Mouse (Mus musculus) cerebellum, adult 11-12 months (tissue): ENCODE measurements around the gene Ptprb.

Source experiments
- DNase-seq: peaks from one replicate; pipeline ENCODE4 v3.0.0; 2022

Ptprb gene

GRCm38 (mm10) chr10:116382826-116383685 lies 107.7 kb downstream of the Ptprb start:
- DNase-seq: no peak

GRCm38 (mm10) chr10:116384401-116384800 lies 109.1 kb downstream of the Ptprb start:
- no peak for DNase-seq

DNA sequence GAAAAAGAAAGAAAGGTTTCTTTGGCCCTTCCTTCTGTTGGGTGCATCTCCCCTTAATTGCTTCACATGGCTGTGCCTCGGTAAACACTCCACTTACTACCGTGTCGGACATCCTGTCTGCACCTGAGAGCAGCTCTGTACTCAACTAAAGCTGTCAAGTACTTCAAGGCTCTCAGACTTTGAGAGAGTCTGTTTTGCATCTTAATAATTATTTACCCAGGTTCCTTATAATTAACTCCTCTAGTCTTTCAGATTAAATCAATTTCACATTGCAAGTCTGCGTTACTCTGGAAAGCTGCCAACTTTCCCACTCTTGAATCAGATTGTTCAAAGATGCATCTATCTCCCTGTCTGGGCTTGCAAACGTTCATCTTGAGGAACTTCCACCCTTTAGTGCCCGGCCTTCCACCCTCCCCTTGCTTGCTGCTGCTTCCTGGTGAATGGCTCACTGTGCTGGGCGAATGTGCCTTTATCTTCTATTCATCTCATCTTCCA lies 111.1 kb downstream of the Ptprb start:
- no peak for DNase-seq

DNA sequence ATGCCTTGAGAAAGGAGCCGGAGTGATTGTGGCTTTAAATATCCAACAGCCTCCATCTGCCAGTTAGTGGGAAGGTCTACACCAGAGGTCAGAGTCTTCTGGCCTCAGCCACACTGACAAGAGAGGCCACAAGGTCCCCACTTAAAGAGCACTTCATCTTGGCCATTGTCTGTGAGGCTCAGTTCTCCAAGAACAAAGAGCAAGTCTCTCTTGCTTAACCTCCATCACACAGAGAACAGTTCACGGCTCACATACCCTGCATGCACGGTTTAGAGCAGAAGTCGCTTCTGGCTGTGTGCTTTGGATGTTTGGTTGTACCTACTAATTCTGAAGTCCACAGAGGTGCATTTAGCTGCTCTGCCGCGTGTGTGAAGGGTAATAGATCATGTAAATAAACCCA lies 113.5 kb downstream of the Ptprb start:
- no peak for DNase-seq

- DNase-seq: no peak
These were observed 118.6 kb downstream of the Ptprb start for GRCm38 (mm10) chr10:116393790-116394475.

GRCm38 (mm10) chr10:116394585-116394984 lies 119.3 kb downstream of the Ptprb start:
- no peak for DNase-seq

GRCm38 (mm10) chr10:116396279-116396678 lies 121.0 kb downstream of the Ptprb start:
- no peak for DNase-seq

DNA sequence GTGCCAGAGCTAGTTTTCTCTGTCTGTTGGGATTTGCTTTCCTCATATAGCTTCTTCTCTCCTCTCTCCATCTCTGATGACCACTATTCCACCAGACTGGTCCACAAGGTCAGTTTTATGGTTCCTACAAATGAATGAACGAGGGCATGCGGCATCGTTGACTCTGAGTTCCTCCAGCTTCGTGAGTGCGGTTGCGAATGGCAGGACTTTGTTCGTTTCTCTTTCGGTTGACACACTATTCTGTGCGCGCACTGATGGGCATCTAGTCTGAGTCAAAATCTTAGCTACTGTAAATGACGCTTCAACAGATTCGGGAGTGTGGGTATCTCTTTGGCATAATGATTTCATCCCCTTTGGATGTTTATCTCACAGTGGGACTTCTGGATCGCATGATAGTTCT lies 121.6 kb downstream of the Ptprb start:
- DNase-seq: no peak

- no peak for DNase-seq
These were observed 122.2 kb downstream of the Ptprb start for GRCm38 (mm10) chr10:116397573-116397972.

- no peak for DNase-seq
These were observed 122.7 kb downstream of the Ptprb start for GRCm38 (mm10) chr10:116397973-116398372.

DNA sequence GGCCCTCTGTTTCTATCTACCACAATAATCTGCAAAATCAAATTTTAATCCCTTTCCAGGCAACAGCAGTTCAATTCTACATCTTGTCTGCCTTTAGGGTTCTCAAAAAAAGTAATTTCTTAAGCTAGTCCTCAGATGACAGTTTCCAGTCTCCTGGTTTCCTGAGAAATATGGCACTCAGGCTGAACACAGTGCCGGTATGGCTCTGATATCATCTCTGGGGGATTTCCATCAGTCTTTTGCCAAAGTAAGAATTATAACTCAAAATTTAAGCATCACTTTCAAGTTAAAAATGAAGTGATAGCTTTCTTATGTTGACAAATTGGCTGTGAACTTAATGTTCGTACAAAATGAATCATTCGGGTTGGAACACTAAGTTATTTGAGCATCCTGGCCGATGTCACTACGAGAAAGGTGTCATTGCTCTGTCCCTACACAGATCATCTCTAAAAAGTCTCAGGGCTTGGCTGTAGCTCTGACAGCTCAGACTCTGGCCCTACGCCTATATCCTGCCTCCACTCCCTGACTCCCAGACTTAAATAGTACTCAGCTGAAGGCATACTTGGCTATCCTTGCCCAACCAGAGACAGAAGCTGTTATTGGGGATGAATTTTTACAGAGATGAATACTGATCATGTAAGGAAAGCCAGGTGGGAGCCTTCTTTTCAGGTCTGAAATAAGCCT lies 127.6 kb downstream of the Ptprb start:
- DNase-seq: no peak

DNA sequence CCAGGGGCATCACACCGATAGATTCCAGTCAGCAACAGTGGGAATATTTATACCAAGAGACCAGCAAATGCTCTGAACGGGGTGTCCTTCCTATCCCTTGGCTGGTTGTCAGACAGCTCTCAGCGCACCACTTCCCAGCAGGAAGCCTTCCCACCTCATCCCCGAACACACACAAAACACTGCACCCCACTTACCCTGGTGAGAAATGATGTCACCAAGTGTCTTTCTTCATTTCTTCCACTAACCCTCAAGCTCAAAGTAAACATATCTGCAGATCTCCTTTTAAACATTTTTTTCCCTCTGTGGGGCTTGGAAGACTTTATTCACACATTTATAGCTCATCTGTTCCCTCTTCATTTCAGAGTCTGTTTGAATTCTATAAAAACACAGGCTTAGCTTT lies 128.4 kb downstream of the Ptprb start:
- DNase-seq: no peak

GRCm38 (mm10) chr10:116405011-116405410 lies 129.7 kb downstream of the Ptprb start:
- DNase-seq: no peak

DNA sequence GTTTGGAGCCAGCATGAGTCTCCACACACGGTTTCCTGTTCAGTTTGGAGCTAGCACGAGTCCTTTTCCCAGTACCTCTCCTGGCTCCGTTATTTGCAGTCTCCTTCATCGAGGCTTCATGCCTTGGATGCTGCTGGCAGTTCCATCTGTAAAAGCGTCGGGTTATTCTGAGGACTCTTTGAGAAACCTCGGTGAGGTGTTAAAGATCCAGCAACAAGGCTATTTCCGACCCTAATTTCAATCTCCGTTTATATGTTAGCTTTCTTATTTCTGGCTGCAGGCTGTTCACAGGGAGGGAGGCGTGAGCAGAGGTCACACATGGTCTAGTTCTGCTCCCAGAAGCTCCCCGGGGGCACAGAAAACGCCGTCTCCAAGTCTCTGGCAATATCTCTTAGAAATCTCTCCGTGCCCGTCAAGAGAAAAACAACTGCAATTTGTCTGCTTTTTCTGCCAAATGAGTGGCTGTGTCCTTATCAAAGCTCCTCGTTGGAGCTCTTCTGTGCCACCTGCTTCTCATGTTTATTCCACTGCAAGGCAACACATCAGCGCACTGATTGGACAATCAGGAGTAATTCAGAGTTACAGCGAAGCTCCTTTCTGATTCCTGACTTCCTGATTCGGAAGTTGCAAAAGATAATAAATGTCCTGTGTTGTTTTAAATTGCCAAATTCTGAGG lies 132.5 kb downstream of the Ptprb start:
- DNase-seq: no peak

- DNase-seq: no peak
These were observed 135.5 kb downstream of the Ptprb start for GRCm38 (mm10) chr10:116410826-116411225.

- DNase-seq: no peak
These were observed 140.8 kb downstream of the Ptprb start for GRCm38 (mm10) chr10:116416142-116416541.

DNA sequence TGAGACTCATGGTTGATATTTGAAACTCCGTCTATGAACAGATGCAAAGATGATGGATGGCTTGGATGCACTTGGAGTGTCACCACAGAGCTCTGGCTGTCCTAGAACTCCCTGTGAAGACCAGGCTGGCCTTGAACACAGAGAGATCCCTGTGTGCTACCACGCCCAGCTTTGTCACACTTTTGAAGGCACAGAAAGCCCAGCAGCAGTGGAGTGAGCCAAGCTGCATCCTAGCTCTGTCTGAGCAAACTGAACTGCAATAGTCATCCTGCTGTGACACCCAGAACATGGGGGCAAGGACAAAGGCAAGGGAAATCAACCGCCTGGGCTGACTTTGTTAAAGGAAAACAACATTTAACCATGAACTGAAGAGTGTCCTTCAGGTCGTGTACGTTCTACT lies 141.4 kb downstream of the Ptprb start:
- no peak for DNase-seq

- no peak for DNase-seq
These were observed 142.9 kb downstream of the Ptprb start for GRCm38 (mm10) chr10:116418121-116418726.

GRCm38 (mm10) chr10:116420976-116421375 lies 145.7 kb downstream of the Ptprb start:
- DNase-seq: no peak

GRCm38 (mm10) chr10:116422551-116422950 lies 147.2 kb downstream of the Ptprb start:
- no peak for DNase-seq

DNA sequence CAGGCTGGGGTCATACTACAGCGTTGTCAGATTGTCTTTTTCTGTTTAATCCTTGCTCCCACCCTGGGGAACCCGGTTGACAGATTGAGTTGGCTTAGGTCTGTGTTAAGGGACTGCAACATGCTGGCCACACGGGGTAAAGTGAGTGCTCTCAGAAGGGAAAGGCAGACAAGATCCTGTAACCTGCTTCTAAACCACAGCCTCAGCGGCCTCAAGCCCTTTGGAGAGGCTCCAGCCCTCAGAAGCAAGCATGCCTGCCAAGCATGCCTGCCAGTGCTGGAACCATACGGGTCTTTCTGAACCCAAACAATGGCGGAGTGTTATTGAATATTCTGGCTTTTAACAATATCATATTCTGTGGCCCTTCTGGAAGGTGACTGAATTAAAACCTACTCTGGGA lies 149.6 kb downstream of the Ptprb start:
- DNase-seq: peak; percentile 58

- no peak for DNase-seq
These were observed 150.9 kb downstream of the Ptprb start for GRCm38 (mm10) chr10:116426176-116426575.
